Mouse (Mus musculus) forebrain, embryonic 13.5 days (tissue): ENCODE measurements at regions not wholly inside any gene's neighbourhood (a gene's known extent, or its start where the extent isn't known, plus 50 kb on each side); places are given as distances from the start of the nearest gene placed in this dataset.

Experiments
- ATAC-seq: fragments of 200-750 bp; cut with Nextera tagmentation; 2 replicates; pipeline ENCODE4 v1.8.0; 2017
- H3K27ac ChIP-seq: fragments of 300-500 bp; sonication (generic); 2 replicates; pipeline ENCODE4 v1.5.1; 2015; ENCODE audit warnings: inconsistent platforms, mild to moderate bottlenecking, moderate library complexity
- H3K27me3 ChIP-seq: fragments of 300-500 bp; sonication (generic); 2 replicates; pipeline ENCODE4 v1.6.1; 2015; ENCODE audit warnings: mild to moderate bottlenecking, inconsistent platforms
- H3K36me3 ChIP-seq: fragments of 300-500 bp; sonication (generic); 2 replicates; pipeline ENCODE4 v1.6.1; 2015; ENCODE audit warnings: mild to moderate bottlenecking, inconsistent platforms; ENCODE audit not compliant: poor library complexity, severe bottlenecking
- H3K4me1 ChIP-seq: fragments of 300-500 bp; sonication (generic); 2 replicates; pipeline ENCODE4 v1.6.1; 2015; ENCODE audit warnings: inconsistent platforms
- H3K4me2 ChIP-seq: fragments of 300-500 bp; sonication (generic); 2 replicates; pipeline ENCODE4 v1.6.1; 2015; ENCODE audit warnings: inconsistent platforms, mild to moderate bottlenecking, moderate library complexity
- H3K4me3 ChIP-seq: fragments of 300-500 bp; sonication (generic); 2 replicates; pipeline ENCODE4 v1.5.1; 2015; ENCODE audit warnings: mild to moderate bottlenecking, inconsistent platforms
- H3K9ac ChIP-seq: fragments of 300-500 bp; sonication (generic); 2 replicates; pipeline ENCODE4 v1.6.1; 2015; ENCODE audit warnings: mild to moderate bottlenecking, inconsistent platforms
- H3K9me3 ChIP-seq: fragments of 300-500 bp; sonication (generic); replicated peaks from 2 replicates; pipeline ENCODE4 v1.6.1; 2016; ENCODE audit warnings: inconsistent platforms
- WGBS: fragments of 180-500 bp; shearing (Covaris S2); methylation state at CpG from one replicate; pipeline ENCODE4 v1.1.7; 2015; 5-methylcytosine and 5-hydroxymethylcytosine counted together

GRCm38 (mm10) chr19:6662346-6662939 is 119.6 kb upstream of the Slc22a12 start:
- no peak overlapping the region for H3K27ac ChIP-seq
- H3K27me3 ChIP-seq, result no peaks in the 10 kb centered on the region
- H3K9me3 ChIP-seq, result no peaks in the 10 kb centered on the region
- H3K36me3 ChIP-seq, result no peaks in the 10 kb centered on the region
- no peak overlapping the region for H3K4me2 ChIP-seq
- no peaks in the 10 kb centered on the region; the same call in 1 of the 2 replicates for H3K4me1 ChIP-seq
- WGBS, result 36% methylated on average over 4 of the region's 4 CpGs
- ATAC-seq, result no peak
- H3K9ac ChIP-seq, result no peak overlapping the region
- no peak overlapping the region for H3K4me3 ChIP-seq

GRCm38 (mm10) chr19:6661508-6661871 is 118.7 kb upstream of the Slc22a12 start:
- Histone ChIP-seq H3K27me3 (no peaks in the 10 kb centered on the region), H3K4me3 (no peak overlapping the region), H3K9ac (no peak overlapping the region), H3K36me3 (no peaks in the 10 kb centered on the region), H3K4me2 (no peak overlapping the region), H3K27ac (no peak overlapping the region), H3K9me3 (no peaks in the 10 kb centered on the region), H3K4me1 (no peaks in the 10 kb centered on the region; the same call in 1 of the 2 replicates)
- no peak for ATAC-seq
- 41% methylated on average over 2 of the region's 2 CpGs for WGBS

GRCm38 (mm10) chr19:6660723-6661507 is 118.1 kb upstream of the Slc22a12 start:
- H3K9me3 ChIP-seq, result no peaks in the 10 kb centered on the region
- H3K27me3 ChIP-seq, result no peaks in the 10 kb centered on the region
- 40% methylated on average over 8 of the region's 8 CpGs for WGBS
- no peak overlapping the region for H3K4me3 ChIP-seq
- ATAC-seq, result no peak
- no peaks in the 10 kb centered on the region for H3K36me3 ChIP-seq
- H3K4me2 ChIP-seq, result no peak overlapping the region
- H3K9ac ChIP-seq, result no peak overlapping the region
- no peak overlapping the region for H3K27ac ChIP-seq
- H3K4me1 ChIP-seq, result no peaks in the 10 kb centered on the region; the same call in 1 of the 2 replicates

GRCm38 (mm10) chr19:6660157-6660556 is 117.3 kb upstream of the Slc22a12 start:
- Histone ChIP-seq H3K27ac (no peak overlapping the region), H3K4me3 (no peak overlapping the region), H3K9me3 (no peaks in the 10 kb centered on the region), H3K36me3 (no peaks in the 10 kb centered on the region), H3K4me2 (no peak overlapping the region), H3K9ac (no peak overlapping the region), H3K4me1 (no peaks in the 10 kb centered on the region; the same call in 1 of the 2 replicates), H3K27me3 (no peaks in the 10 kb centered on the region)
- no peak for ATAC-seq
- WGBS, result 90% methylated on average over 8 of the region's 8 CpGs

GRCm38 (mm10) chr19:6654550-6654949 is 111.7 kb upstream of the Slc22a12 start:
- H3K27me3 ChIP-seq, result no peaks in the 10 kb centered on the region
- H3K36me3 ChIP-seq, result no peaks in the 10 kb centered on the region
- no peak overlapping the region for H3K27ac ChIP-seq
- H3K9me3 ChIP-seq, result no peaks in the 10 kb centered on the region
- H3K4me3 ChIP-seq, result no peak overlapping the region
- H3K4me2 ChIP-seq, result no peak overlapping the region
- no peak for ATAC-seq
- 82% methylated on average over 5 of the region's 5 CpGs for WGBS
- no peaks in the 10 kb centered on the region for H3K4me1 ChIP-seq
- H3K9ac ChIP-seq, result no peak overlapping the region

- 71% methylated on average over 4 of the region's 4 CpGs for WGBS
- Histone ChIP-seq H3K4me3 (no peak overlapping the region), H3K27me3 (no peaks in the 10 kb centered on the region), H3K36me3 (no peaks in the 10 kb centered on the region), H3K27ac (no peak overlapping the region), H3K4me2 (no peak overlapping the region), H3K9ac (no peak overlapping the region), H3K4me1 (no peaks in the 10 kb centered on the region), H3K9me3 (no peaks in the 10 kb centered on the region)
- no peak for ATAC-seq
Measured at GRCm38 (mm10) chr19:6652775-6653174, 109.9 kb upstream of the Slc22a12 start.

- H3K36me3 ChIP-seq, result no peaks in the 10 kb centered on the region
- no peak overlapping the region for H3K9ac ChIP-seq
- no peaks in the 10 kb centered on the region; the same call in 1 of the 2 replicates for H3K9me3 ChIP-seq
- WGBS, result 70% methylated on average over 5 of the region's 5 CpGs
- H3K27me3 ChIP-seq, result no peaks in the 10 kb centered on the region
- H3K4me1 ChIP-seq, result no peaks in the 10 kb centered on the region
- H3K27ac ChIP-seq, result no peak overlapping the region
- no peak overlapping the region for H3K4me3 ChIP-seq
- H3K4me2 ChIP-seq, result no peak overlapping the region
- ATAC-seq, result no peak
Measured at GRCm38 (mm10) chr19:6651192-6651591, 108.4 kb upstream of the Slc22a12 start.

GRCm38 (mm10) chr19:6649885-6650284 is 107.1 kb upstream of the Slc22a12 start:
- H3K9ac ChIP-seq, result no peak overlapping the region
- no peak for ATAC-seq
- H3K27ac ChIP-seq, result no peak overlapping the region
- H3K9me3 ChIP-seq, result no peaks in the 10 kb centered on the region; the same call in 1 of the 2 replicates
- no peaks in the 10 kb centered on the region for H3K4me1 ChIP-seq
- H3K36me3 ChIP-seq, result no peaks in the 10 kb centered on the region
- no peaks in the 10 kb centered on the region for H3K27me3 ChIP-seq
- H3K4me3 ChIP-seq, result no peak overlapping the region
- H3K4me2 ChIP-seq, result no peak overlapping the region
- 85% methylated on average over 4 of the region's 4 CpGs for WGBS

GRCm38 (mm10) chr19:6647686-6648085 is 104.9 kb upstream of the Slc22a12 start:
- H3K9me3 ChIP-seq, result no peaks in the 10 kb centered on the region; the same call in 1 of the 2 replicates
- no peaks in the 10 kb centered on the region for H3K36me3 ChIP-seq
- 87% methylated on average over 4 of the region's 4 CpGs for WGBS
- no peak overlapping the region for H3K9ac ChIP-seq
- H3K4me2 ChIP-seq, result no peak overlapping the region
- no peaks in the 10 kb centered on the region for H3K27me3 ChIP-seq
- H3K4me3 ChIP-seq, result no peak overlapping the region
- no peaks in the 10 kb centered on the region for H3K4me1 ChIP-seq
- ATAC-seq, result no peak
- H3K27ac ChIP-seq, result no peak overlapping the region

GRCm38 (mm10) chr19:6647216-6647615 is 104.4 kb upstream of the Slc22a12 start:
- H3K9me3 ChIP-seq, result no peaks in the 10 kb centered on the region; the same call in 1 of the 2 replicates
- no peak overlapping the region for H3K27ac ChIP-seq
- H3K4me2 ChIP-seq, result no peak overlapping the region
- no peak overlapping the region for H3K9ac ChIP-seq
- no peak overlapping the region for H3K4me3 ChIP-seq
- 89% methylated on average over 3 of the region's 3 CpGs for WGBS
- H3K4me1 ChIP-seq, result no peaks in the 10 kb centered on the region
- H3K27me3 ChIP-seq, result no peaks in the 10 kb centered on the region
- H3K36me3 ChIP-seq, result no peaks in the 10 kb centered on the region
- no peak for ATAC-seq

- H3K9ac ChIP-seq, result no peak overlapping the region
- WGBS, result 90% methylated on average over 6 of the region's 6 CpGs
- no peak overlapping the region for H3K4me2 ChIP-seq
- H3K27ac ChIP-seq, result no peak overlapping the region
- no peaks in the 10 kb centered on the region for H3K4me1 ChIP-seq
- no peaks in the 10 kb centered on the region; the same call in 1 of the 2 replicates for H3K9me3 ChIP-seq
- no peak for ATAC-seq
- H3K4me3 ChIP-seq, result no peak overlapping the region
- no peaks in the 10 kb centered on the region for H3K27me3 ChIP-seq
- no peaks in the 10 kb centered on the region for H3K36me3 ChIP-seq
Measured at GRCm38 (mm10) chr19:6645912-6646311, 103.1 kb upstream of the Slc22a12 start.

- H3K36me3 ChIP-seq, result no peaks in the 10 kb centered on the region
- H3K9me3 ChIP-seq, result no peaks in the 10 kb centered on the region; the same call in 1 of the 2 replicates
- WGBS, result 83% methylated on average over 6 of the region's 6 CpGs
- no peaks in the 10 kb centered on the region for H3K27me3 ChIP-seq
- H3K4me1 ChIP-seq, result no peaks in the 10 kb centered on the region
- H3K27ac ChIP-seq, result no peak overlapping the region
- no peak overlapping the region for H3K9ac ChIP-seq
- no peak overlapping the region for H3K4me2 ChIP-seq
- ATAC-seq, result no peak
- H3K4me3 ChIP-seq, result no peak overlapping the region
Measured at GRCm38 (mm10) chr19:6644871-6645270, 102.0 kb upstream of the Slc22a12 start.
